Mouse (Mus musculus): ENCODE measurements around the gene U90926.

The U90926 gene

GRCm38 (mm10) chr5:92215308-92215707 is at the start of gene U90926:
Gene U90926, minus strand, starts transcription at chr5:92215408.
- no peak for DNase-seq

GRCm38 (mm10) chr5:92263761-92264359 is 48.7 kb upstream of the U90926 start:
- DNase-seq, result peak; percentile 66 to 73

- no peak for DNase-seq
Observed at GRCm38 (mm10) chr5:92262646-92263045, 47.4 kb upstream of the U90926 start.

GRCm38 (mm10) chr5:92256218-92256617 is 41.0 kb upstream of the U90926 start, which contains the start of gene Ppef2:
Gene Ppef2, minus strand, starts transcription at chr5:92256278.
- no peak for DNase-seq

GRCm38 (mm10) chr5:92254476-92254875 is 39.3 kb upstream of the U90926 start:
- DNase-seq, result no peak

- no peak for DNase-seq
Observed at GRCm38 (mm10) chr5:92252797-92253343, 37.7 kb upstream of the U90926 start.

- DNase-seq, result no peak
Observed at GRCm38 (mm10) chr5:92252031-92252430, 36.8 kb upstream of the U90926 start.

GRCm38 (mm10) chr5:92248614-92249013 is 33.4 kb upstream of the U90926 start:
- no peak for DNase-seq

GRCm38 (mm10) chr5:92245483-92245882 is 30.3 kb upstream of the U90926 start:
- DNase-seq, result peak in 1 of 2 experiments; percentile 9

- no peak for DNase-seq
Observed at GRCm38 (mm10) chr5:92244900-92245299, 29.7 kb upstream of the U90926 start.

GRCm38 (mm10) chr5:92240769-92241168 is 25.6 kb upstream of the U90926 start:
- DNase-seq, result no peak

- DNase-seq, result peak; percentile 70 to 78
Observed at GRCm38 (mm10) chr5:92239333-92240232, 24.4 kb upstream of the U90926 start.

- peak in 1 of 2 experiments; percentile 21 for DNase-seq
Observed at GRCm38 (mm10) chr5:92234939-92235557, 19.8 kb upstream of the U90926 start.

- DNase-seq, result no peak
Observed at GRCm38 (mm10) chr5:92233366-92233765, 18.2 kb upstream of the U90926 start.

- DNase-seq, result no peak
Observed at GRCm38 (mm10) chr5:92231836-92232235, 16.6 kb upstream of the U90926 start.

- DNase-seq, result no peak
Observed at GRCm38 (mm10) chr5:92230306-92230705, 15.1 kb upstream of the U90926 start.

GRCm38 (mm10) chr5:92229514-92229913 is 14.3 kb upstream of the U90926 start:
- no peak for DNase-seq

GRCm38 (mm10) chr5:92228776-92229175 is 13.6 kb upstream of the U90926 start:
- no peak for DNase-seq

GRCm38 (mm10) chr5:92227782-92228181 is 12.6 kb upstream of the U90926 start:
- no peak for DNase-seq

- DNase-seq, result no peak
Observed at GRCm38 (mm10) chr5:92220287-92220902, 5.2 kb upstream of the U90926 start.

GRCm38 (mm10) chr5:92219826-92220225 is 4.6 kb upstream of the U90926 start:
- no peak for DNase-seq

GRCm38 (mm10) chr5:92218915-92219793 is 3.9 kb upstream of the U90926 start:
- DNase-seq, result no peak
